Mouse (Mus musculus) heart, adult 2 months (tissue): ENCODE measurements around the gene Ascc2.

Source experiments
- CTCF ChIP-seq: fragments of 200-600 bp; IDR thresholded peaks from 2 replicates; pipeline ENCODE4 v1.8.1; 2022; ENCODE audit warnings: antibody characterized with exemption, mild to moderate bottlenecking, moderate library complexity
- EP300 ChIP-seq: fragments of 200-500 bp; IDR thresholded peaks from 2 replicates; pipeline ENCODE4 v1.6.1; 2011; ENCODE audit warnings: low read depth, low read length, control low read depth; ENCODE audit not compliant: insufficient read depth
- POLR2A ChIP-seq: fragments of 200-500 bp; IDR thresholded peaks from 2 replicates; pipeline ENCODE4 v1.6.1; 2011; ENCODE audit warnings: mild to moderate bottlenecking, low read depth, low read length, control low read depth; ENCODE audit not compliant: insufficient read depth

DNA sequence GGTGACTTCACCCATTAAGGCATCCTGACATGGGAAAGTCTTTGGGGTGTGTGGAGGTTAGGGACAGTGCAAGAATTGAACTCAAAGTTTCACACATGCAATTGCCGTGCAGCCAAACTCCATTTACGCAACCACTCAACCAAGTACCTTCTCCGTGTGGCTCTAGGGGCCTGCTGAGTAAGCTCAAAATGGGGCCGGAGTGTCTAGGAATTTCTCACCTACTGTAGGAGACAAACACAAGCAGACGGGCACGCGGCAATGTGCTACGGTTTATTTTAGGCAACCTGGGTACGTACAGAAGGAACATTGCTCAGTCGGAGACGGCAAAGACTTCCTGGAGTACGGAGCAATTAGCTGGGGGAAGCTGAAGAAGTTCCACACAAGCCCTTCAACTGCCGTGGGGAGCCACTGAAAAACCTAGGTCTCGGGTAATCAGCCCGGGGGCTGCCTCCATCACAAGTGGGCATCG, 17.5 kb upstream of the Ascc2 start, which contains the start of gene Gm11032:
- TF ChIP-seq CTCF (no peak), POLR2A (no peak), EP300 (no peak)
